Mouse (Mus musculus) stomach, postnatal 0 days (tissue): ENCODE measurements at regions not wholly inside any gene's neighbourhood (a gene's known extent, or its start where the extent isn't known, plus 50 kb on each side); places are given as distances from the start of the nearest gene placed in this dataset.

Experiments
- CTCF ChIP-seq: IDR thresholded peaks from 2 replicates; pipeline ENCODE4 v1.5.1; 2016; ENCODE audit warnings: antibody characterized with exemption, low read depth, mild to moderate bottlenecking, moderate library complexity
- EP300 ChIP-seq: optimal IDR thresholded peaks from 2 replicates; pipeline ENCODE3; 2016; ENCODE audit warnings: antibody characterized with exemption

- TF ChIP-seq CTCF = no peak
- no peak for TF ChIP-seq EP300
Observed at GRCm38 (mm10) chr10:29661752-29662151, 126.1 kb upstream of the Rspo3 start.
